Mouse (Mus musculus) myocyte (in vitro differentiated cells): ENCODE measurements around the gene Osbpl3.

Experiments
- CEBPB ChIP-seq: IDR thresholded peaks from 2 replicates; pipeline ENCODE4 v1.6.1; 2011; ENCODE audit warnings: mild to moderate bottlenecking, moderate library complexity; ENCODE audit not compliant: poor library complexity, insufficient read depth, severe bottlenecking
- E2F4 ChIP-seq: IDR thresholded peaks from one replicate; pipeline ENCODE4 v1.6.1; 2011; ENCODE audit warnings: mild to moderate bottlenecking, control low read depth, moderate library complexity; ENCODE audit not compliant: insufficient read depth
- MAX ChIP-seq: IDR thresholded peaks from one replicate; pipeline ENCODE4 v1.6.1; 2011; ENCODE audit warnings: low read depth, mild to moderate bottlenecking, control low read depth
- MYOD1 ChIP-seq, 3 experiments: IDR thresholded peaks; one replicate each; pipeline ENCODE4 v1.6.1; 2011; ENCODE audit warnings: control low read depth in 2 of 3, low read depth in 2 of 3, mild to moderate bottlenecking in 2 of 3, moderate library complexity in 1 of 3; ENCODE audit not compliant: insufficient read length in 2 of 3, control insufficient read depth in 1 of 3
- MYOG ChIP-seq, 3 experiments: IDR thresholded peaks; one replicate each; pipeline ENCODE4 v1.6.1; 2011; ENCODE audit warnings: control low read depth in 2 of 3, low read depth in 2 of 3, mild to moderate bottlenecking in 2 of 3; ENCODE audit not compliant: insufficient read length in 2 of 3, control insufficient read depth in 1 of 3, insufficient read depth in 1 of 3
- POLR2A ChIP-seq: IDR thresholded peaks from one replicate; pipeline ENCODE4 v1.6.1; 2011; ENCODE audit warnings: low read depth, mild to moderate bottlenecking, control low read depth, moderate library complexity; ENCODE audit not compliant: insufficient read length
- POLR2AphosphoS2 ChIP-seq: IDR thresholded peaks from one replicate; pipeline ENCODE4 v1.6.1; 2011; ENCODE audit warnings: low read depth, control low read depth; ENCODE audit not compliant: insufficient read length
- REST ChIP-seq: IDR thresholded peaks from one replicate; pipeline ENCODE4 v1.6.1; 2011; ENCODE audit warnings: mild to moderate bottlenecking, control low read depth, moderate library complexity; ENCODE audit not compliant: insufficient read depth, insufficient read length
- SRF ChIP-seq: IDR thresholded peaks from one replicate; pipeline ENCODE4 v1.6.1; 2011; ENCODE audit warnings: low read depth; ENCODE audit not compliant: control insufficient read depth, insufficient read length
- TCF12 ChIP-seq: IDR thresholded peaks from one replicate; pipeline ENCODE4 v1.6.1; 2011; ENCODE audit warnings: mild to moderate bottlenecking, control low read depth; ENCODE audit not compliant: poor library complexity, insufficient read depth, severe bottlenecking
- USF1 ChIP-seq: IDR thresholded peaks from one replicate; pipeline ENCODE4 v1.6.1; 2011; ENCODE audit warnings: low read depth, mild to moderate bottlenecking, control low read depth, moderate library complexity

GRCm38 (mm10) chr6:50291650-50292049 lies 164.4 kb downstream of the Osbpl3 start:
- TF ChIP-seq POLR2A (no peak), E2F4 (no peak), SRF (no peak), TCF12 (no peak), USF1 (no peak), MYOG (IDR thresholded peaks at IDR 0.05; ENCODE audit: control insufficient read depth in 1 of 3, insufficient read depth in 1 of 3, insufficient read length in 2 of 3, low read depth in 2 of 3) (no peak), MYOD1 (IDR thresholded peaks at IDR 0.05; ENCODE audit: control insufficient read depth in 1 of 3, insufficient read length in 2 of 3, low read depth in 2 of 3) (no peak), MAX (no peak), CEBPB (no peak), REST (no peak), POLR2AphosphoS2 (no peak)
